Mouse (Mus musculus) limb, embryonic 12.5 days (tissue): ENCODE data around the gene Serhl. TPM values are rescaled to one million over a fixed set of nuclear protein-coding genes. Genes with fewer than 3 reads are reported as not detected.
A peak's percentile ranks its signal among the peaks of the same experiment; 100 is the strongest.

ENCODE experiments used
- ATAC-seq: fragments of 200-750 bp; cut with Nextera tagmentation; 2 replicates; pipeline ENCODE4 v1.8.0; 2017; ENCODE audit warnings: low read depth, moderate TSS enrichment; ENCODE audit not compliant: insufficient number of reproducible peaks, insufficient read depth, low FRiP score, low TSS enrichment
- H3K27ac ChIP-seq: fragments of 300-500 bp; sonication (generic); 2 replicates; pipeline ENCODE4 v1.5.1; 2016; ENCODE audit warnings: mild to moderate bottlenecking, moderate library complexity
- H3K27me3 ChIP-seq: fragments of 300-500 bp; sonication (generic); 2 replicates; pipeline ENCODE4 v1.6.1; 2016; ENCODE audit warnings: mild to moderate bottlenecking, moderate library complexity
- H3K36me3 ChIP-seq: fragments of 300-500 bp; sonication (generic); 2 replicates; pipeline ENCODE4 v1.6.1; 2016; ENCODE audit warnings: mild to moderate bottlenecking, moderate library complexity
- H3K4me1 ChIP-seq: fragments of 300-500 bp; sonication (generic); replicated peaks from 2 replicates; pipeline ENCODE4 v1.6.1; 2016
- H3K4me2 ChIP-seq: fragments of 300-500 bp; sonication (generic); 2 replicates; pipeline ENCODE4 v1.6.1; 2016; ENCODE audit warnings: mild to moderate bottlenecking, moderate library complexity
- H3K4me3 ChIP-seq: fragments of 300-500 bp; sonication (generic); replicated peaks from 2 replicates; pipeline ENCODE4 v1.5.1; 2016; ENCODE audit warnings: mild to moderate bottlenecking
- H3K9ac ChIP-seq: fragments of 300-500 bp; sonication (generic); replicated peaks from 2 replicates; pipeline ENCODE4 v1.6.1; 2016; ENCODE audit warnings: mild to moderate bottlenecking, moderate library complexity
- H3K9me3 ChIP-seq: fragments of 300-500 bp; sonication (generic); 2 replicates; pipeline ENCODE4 v1.6.1; 2016; ENCODE audit warnings: mild to moderate bottlenecking, moderate library complexity
- WGBS: fragments of 180-500 bp; shearing (Covaris S2); methylation state at CpG from one replicate; pipeline ENCODE4 v1.1.7; 2016; 5-methylcytosine and 5-hydroxymethylcytosine counted together
- polyA plus RNA-seq: library from polyadenylated mRNA; unstranded; fragments of >200 nt; fragmentation: Nextera tagmentation; extraction: Ambion mirVana; gene quantifications from 2 replicates; pipeline ENCODE4 v1.2.1, GENCODE M21; 2016

Serhl gene
- polyA plus RNA-seq, 1 experiment from 2014 or later = 61.3 TPM

DNA sequence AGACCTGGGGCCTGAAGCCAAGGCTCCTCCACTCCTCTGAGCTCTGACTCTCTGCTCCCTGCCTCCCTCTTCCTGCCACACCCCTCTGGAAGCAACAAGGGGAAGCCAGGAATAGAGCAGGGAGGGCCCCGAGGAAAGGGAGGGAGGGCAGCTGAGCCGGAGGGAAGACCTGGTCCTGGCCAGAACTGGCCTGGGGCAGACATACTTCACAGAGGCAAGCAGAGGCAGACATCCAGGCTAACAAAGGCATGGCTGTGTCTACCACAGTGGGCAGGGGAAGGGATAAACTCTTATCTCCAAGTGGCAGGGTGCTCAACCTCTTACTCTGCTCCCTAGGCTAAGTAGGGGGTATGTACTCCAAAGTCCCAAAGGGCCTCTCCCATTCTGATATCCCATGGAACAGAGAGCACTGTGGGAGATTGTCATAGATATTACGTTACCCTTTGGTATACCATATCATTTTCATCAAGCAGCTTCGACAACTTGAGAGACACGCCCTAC, 75.7 kb downstream of the Serhl start:
- H3K27ac ChIP-seq = 0 out of 2 replicates have a peak overlapping the region, but pooled peaks have one; percentile 41
- WGBS = 74% methylated on average over 5 of the region's 5 CpGs

GRCm38 (mm10) chr15:83165526-83166315, 76.4 kb downstream of the Serhl start:
- 89% methylated on average over 13 of the region's 13 CpGs for WGBS
- ATAC-seq = no peak
- H3K4me1 ChIP-seq = peaks cover 10% of the 10 kb centered on the region

More for the DNA sequence above, 75.7 kb downstream of the Serhl start:
- no peak for ATAC-seq
- no peak overlapping the region for H3K9ac ChIP-seq
- H3K36me3 ChIP-seq = peaks cover 50% of the 10 kb centered on the region
- H3K4me3 ChIP-seq = no peak overlapping the region
- H3K4me1 ChIP-seq = peaks cover 6% of the 10 kb centered on the region
- no peaks in the 10 kb centered on the region for H3K9me3 ChIP-seq
- no peaks in the 10 kb centered on the region for H3K27me3 ChIP-seq
- H3K4me2 ChIP-seq = no peak overlapping the region

More at GRCm38 (mm10) chr15:83165526-83166315, 76.4 kb downstream of the Serhl start:
- H3K9ac ChIP-seq = no peak overlapping the region
- H3K36me3 ChIP-seq = peaks cover 43% of the 10 kb centered on the region
- no peak overlapping the region for H3K27ac ChIP-seq
- H3K9me3 ChIP-seq = no peaks in the 10 kb centered on the region
- no peak overlapping the region for H3K4me2 ChIP-seq
- H3K27me3 ChIP-seq = no peaks in the 10 kb centered on the region
- H3K4me3 ChIP-seq = no peak overlapping the region

Other genes with a start within 250 kb of the Serhl start
- gene Tcf20, start 101.6 kb upstream of the Serhl start, polyA plus RNA-seq = 12.1 and 13.6 TPM in 2 replicates
- 3.0 TPM in 2 replicates for gene Nfam1, start 56.2 kb upstream of the Serhl start, polyA plus RNA-seq
- gene Rrp7a, start 33.3 kb downstream of the Serhl start, polyA plus RNA-seq = 50.4 and 57.7 TPM in 2 replicates
- 173 and 176 TPM in 2 replicates for gene Poldip3, start 59.9 kb downstream of the Serhl start, polyA plus RNA-seq
- 85.8 and 113 TPM in 2 replicates for gene Cyb5r3, start 83.1 kb downstream of the Serhl start, polyA plus RNA-seq
- gene A4galt, start 162.3 kb downstream of the Serhl start, polyA plus RNA-seq = 0.16 TPM in 1 of 2 replicates, not detected in the other